Mouse (Mus musculus): Measurements from ENCODE around the gene Hip1r. TPM values are rescaled to one million over a fixed set of nuclear protein-coding genes. Genes with fewer than 3 reads are reported as not detected.

Gene Hip1r
- 10 to 100 TPM; 26.1 to 41.6 TPM for total RNA-seq (2021)

- intact Hi-C loops (cut with DNase I): loop anchor here (1.0 to 2.0 kb wide), 2 partner anchors 19 to 25 kb away; no protein-coding TSS in a partner anchor
Observed at GRCm38 (mm10) chr5:123973299-123974178, at the start of gene Hip1r. TSS of gene Hip1r (plus strand) at chr5:123973628.

GRCm38 (mm10) chr5:123927118-123927517 lies 46.3 kb upstream of the Hip1r start, which contains the start of gene Gm43518:
TSS of gene Gm43518 (plus strand) at chr5:123927418.
- intact Hi-C loops (cut with DNase I): no loop called here

More at GRCm38 (mm10) chr5:123973299-123974178, at the start of gene Hip1r:
- peak; percentile 81 to 82 for DNase-seq

GRCm38 (mm10) chr5:123930508-123930989 lies 42.9 kb upstream of the Hip1r start, which contains the start of gene Ccdc62:
TSS of gene Ccdc62 (plus strand) at chr5:123930679.
- DNase-seq: peak; percentile 95 to 96
- intact Hi-C loops (cut with DNase I): loop anchor here (5.0 kb wide), 1 partner anchor 157 kb away; no protein-coding TSS in a partner anchor

More at GRCm38 (mm10) chr5:123927118-123927517, 46.3 kb upstream of the Hip1r start, which contains the start of gene Gm43518:
- no peak for DNase-seq

- no peak for DNase-seq
- intact Hi-C loops (cut with DNase I): loop anchor here (5.0 kb wide), 1 partner anchor 156 kb away; no protein-coding TSS in a partner anchor
Observed at GRCm38 (mm10) chr5:123931131-123931530, 42.3 kb upstream of the Hip1r start.

- DNase-seq: no peak
- intact Hi-C loops (cut with DNase I): loop anchor here (5.0 kb wide), 1 partner anchor 154 kb away; no protein-coding TSS in a partner anchor
Observed at GRCm38 (mm10) chr5:123932927-123933326, 40.5 kb upstream of the Hip1r start.

- no peak for DNase-seq
- intact Hi-C loops (cut with DNase I): loop anchor here (5.0 kb wide), 1 partner anchor 154 kb away; no protein-coding TSS in a partner anchor
Observed at GRCm38 (mm10) chr5:123933556-123933955, 39.9 kb upstream of the Hip1r start.

GRCm38 (mm10) chr5:123933957-123934591 lies 39.4 kb upstream of the Hip1r start:
- intact Hi-C loops (cut with DNase I): loop anchor here (5.0 kb wide), 1 partner anchor 153 kb away; no protein-coding TSS in a partner anchor
- DNase-seq: peak in 1 of 2 experiments; percentile 28

GRCm38 (mm10) chr5:123935931-123936330 lies 37.5 kb upstream of the Hip1r start:
- intact Hi-C loops (cut with DNase I): no loop called here
- DNase-seq: no peak

- intact Hi-C loops (cut with DNase I): no loop called here
Observed at GRCm38 (mm10) chr5:123938479-123938878, 34.9 kb upstream of the Hip1r start.

GRCm38 (mm10) chr5:123946546-123946945 lies 26.9 kb upstream of the Hip1r start:
- peak in 1 of 2 experiments; percentile 34 for DNase-seq
- intact Hi-C loops (cut with DNase I): no loop called here

More at GRCm38 (mm10) chr5:123938479-123938878, 34.9 kb upstream of the Hip1r start:
- DNase-seq: no peak

- intact Hi-C loops (cut with DNase I): loop anchor here (1.0 kb wide), 2 partner anchors 45 to 138 kb away; no protein-coding TSS in a partner anchor
- DNase-seq: peak; percentile 45 to 74
Observed at GRCm38 (mm10) chr5:123947041-123947761, 26.2 kb upstream of the Hip1r start.

GRCm38 (mm10) chr5:123952365-123953045 lies 20.9 kb upstream of the Hip1r start:
- intact Hi-C loops (cut with DNase I): no loop called here
- no peak for DNase-seq

GRCm38 (mm10) chr5:123957213-123957612 lies 16.2 kb upstream of the Hip1r start:
- intact Hi-C loops (cut with DNase I): no loop called here

GRCm38 (mm10) chr5:123959018-123959417 lies 14.4 kb upstream of the Hip1r start:
- intact Hi-C loops (cut with DNase I): no loop called here
- DNase-seq: no peak

More at GRCm38 (mm10) chr5:123957213-123957612, 16.2 kb upstream of the Hip1r start:
- DNase-seq: no peak

- no peak for DNase-seq
Observed at GRCm38 (mm10) chr5:123960129-123960528, 13.3 kb upstream of the Hip1r start.

GRCm38 (mm10) chr5:123961046-123961445 lies 12.4 kb upstream of the Hip1r start:
- intact Hi-C loops (cut with DNase I): no loop called here
- no peak for DNase-seq

More at GRCm38 (mm10) chr5:123960129-123960528, 13.3 kb upstream of the Hip1r start:
- intact Hi-C loops (cut with DNase I): no loop called here

- intact Hi-C loops (cut with DNase I): no loop called here
- no peak for DNase-seq
Observed at GRCm38 (mm10) chr5:123964208-123964607, 9.2 kb upstream of the Hip1r start.

- intact Hi-C loops (cut with DNase I): no loop called here
- DNase-seq: no peak
Observed at GRCm38 (mm10) chr5:123966759-123967158, 6.7 kb upstream of the Hip1r start.

- no peak for DNase-seq
- intact Hi-C loops (cut with DNase I): no loop called here
Observed at GRCm38 (mm10) chr5:123968468-123968867, 5.0 kb upstream of the Hip1r start.

Measured in heart, postnatal 10 days (tissue).